Mouse (Mus musculus): ENCODE results near the gene Incenp. TPM values are rescaled to one million over a fixed set of nuclear protein-coding genes. Genes with fewer than 3 reads are reported as not detected.

The Incenp gene
- 277 and 301 TPM in 2 replicates for polyA plus RNA-seq (2011; ENCODE audit: insufficient read depth, insufficient read length, low replicate concordance, missing spikeins)

- H3K4me1 ChIP-seq (ENCODE audit: control insufficient read depth, insufficient read depth, low read length), result peaks cover 1% of the 10 kb centered on the region; the same call in 1 of the 2 replicates
These were observed at the start of gene Incenp for GRCm38 (mm10) chr19:9899072-9899779. Gene Incenp, minus strand, starts transcription at chr19:9899551.

GRCm38 (mm10) chr19:9946986-9947385 is 47.6 kb upstream of the Incenp start:
- TF ChIP-seq CTCF (IDR thresholded peaks at IDR 0.05; ENCODE audit: control insufficient read depth, insufficient read depth, low read length) (no peak), POLR2A (IDR thresholded peaks at IDR 0.05; ENCODE audit: borderline replicate concordance, control insufficient read depth, low read depth, low read length) (no peak)

More at GRCm38 (mm10) chr19:9899072-9899779, at the start of gene Incenp:
- Histone ChIP-seq H3K27ac (ENCODE audit: control insufficient read depth, insufficient read depth, low read depth, low read length, poor library complexity) (peak within 1 kb of the TSS; percentile 84), H3K4me3 (replicated peaks; ENCODE audit: control insufficient read depth, low read depth, low read length) (peak within 1 kb of the TSS; percentile 72)
- TF ChIP-seq POLR2A (IDR thresholded peaks at IDR 0.05; ENCODE audit: borderline replicate concordance, control insufficient read depth, low read depth, low read length) (peak; percentile 78), CTCF (IDR thresholded peaks at IDR 0.05; ENCODE audit: control insufficient read depth, insufficient read depth, low read length) (no peak)
- WGBS, result under 1% methylated on average over 58 of the region's 58 CpGs

GRCm38 (mm10) chr19:9945800-9946564 is 46.6 kb upstream of the Incenp start:
- H3K27ac ChIP-seq (ENCODE audit: control insufficient read depth, insufficient read depth, low read depth, low read length, poor library complexity), result no peak overlapping the region
- H3K4me3 ChIP-seq (replicated peaks; ENCODE audit: control insufficient read depth, low read depth, low read length), result no peak overlapping the region
- TF ChIP-seq POLR2A (IDR thresholded peaks at IDR 0.05; ENCODE audit: borderline replicate concordance, control insufficient read depth, low read depth, low read length) (no peak), CTCF (IDR thresholded peaks at IDR 0.05; ENCODE audit: control insufficient read depth, insufficient read depth, low read length) (no peak)
- peaks cover 6% of the 10 kb centered on the region for H3K4me1 ChIP-seq (ENCODE audit: control insufficient read depth, insufficient read depth, low read length)
- WGBS, result 80% methylated on average over 8 of the region's 8 CpGs

More at GRCm38 (mm10) chr19:9946986-9947385, 47.6 kb upstream of the Incenp start:
- H3K4me1 ChIP-seq (ENCODE audit: control insufficient read depth, insufficient read depth, low read length), result peaks cover 6% of the 10 kb centered on the region
- WGBS, result 88% methylated on average over 3 of the region's 3 CpGs
- no peak overlapping the region for H3K27ac ChIP-seq (ENCODE audit: control insufficient read depth, insufficient read depth, low read depth, low read length, poor library complexity)
- no peak overlapping the region for H3K4me3 ChIP-seq (replicated peaks; ENCODE audit: control insufficient read depth, low read depth, low read length)

- 43% methylated on average over 10 of the region's 10 CpGs for WGBS
- Histone ChIP-seq H3K27ac (ENCODE audit: control insufficient read depth, insufficient read depth, low read depth, low read length, poor library complexity) (peak overlapping the region; percentile 90), H3K4me3 (replicated peaks; ENCODE audit: control insufficient read depth, low read depth, low read length) (no peak overlapping the region), H3K4me1 (ENCODE audit: control insufficient read depth, insufficient read depth, low read length) (peaks cover 12% of the 10 kb centered on the region)
- TF ChIP-seq POLR2A (IDR thresholded peaks at IDR 0.05; ENCODE audit: borderline replicate concordance, control insufficient read depth, low read depth, low read length) (no peak), CTCF (IDR thresholded peaks at IDR 0.05; ENCODE audit: control insufficient read depth, insufficient read depth, low read length) (no peak)
These were observed 43.5 kb upstream of the Incenp start for GRCm38 (mm10) chr19:9942539-9943533.

GRCm38 (mm10) chr19:9941809-9942208 is 42.5 kb upstream of the Incenp start:
- TF ChIP-seq CTCF (IDR thresholded peaks at IDR 0.05; ENCODE audit: control insufficient read depth, insufficient read depth, low read length), result no peak
- TF ChIP-seq POLR2A (IDR thresholded peaks at IDR 0.05; ENCODE audit: borderline replicate concordance, control insufficient read depth, low read depth, low read length), result no peak
- no peak overlapping the region for H3K4me3 ChIP-seq (replicated peaks; ENCODE audit: control insufficient read depth, low read depth, low read length)
- H3K27ac ChIP-seq (ENCODE audit: control insufficient read depth, insufficient read depth, low read depth, low read length, poor library complexity), result no peak overlapping the region
- peaks cover 15% of the 10 kb centered on the region for H3K4me1 ChIP-seq (ENCODE audit: control insufficient read depth, insufficient read depth, low read length)
- 67% methylated on average over 1 of the region's 1 CpGs for WGBS

GRCm38 (mm10) chr19:9940903-9941302 is 41.6 kb upstream of the Incenp start:
- Histone ChIP-seq H3K4me3 (replicated peaks; ENCODE audit: control insufficient read depth, low read depth, low read length) (no peak overlapping the region), H3K27ac (ENCODE audit: control insufficient read depth, insufficient read depth, low read depth, low read length, poor library complexity) (no peak overlapping the region), H3K4me1 (ENCODE audit: control insufficient read depth, insufficient read depth, low read length) (peaks cover 16% of the 10 kb centered on the region)
- WGBS, result 81% methylated on average over 4 of the region's 4 CpGs
- TF ChIP-seq CTCF (IDR thresholded peaks at IDR 0.05; ENCODE audit: control insufficient read depth, insufficient read depth, low read length) (no peak), POLR2A (IDR thresholded peaks at IDR 0.05; ENCODE audit: borderline replicate concordance, control insufficient read depth, low read depth, low read length) (no peak)

GRCm38 (mm10) chr19:9939841-9940240 is 40.5 kb upstream of the Incenp start:
- Histone ChIP-seq H3K27ac (ENCODE audit: control insufficient read depth, insufficient read depth, low read depth, low read length, poor library complexity) (0 out of 2 replicates have a peak overlapping the region, but pooled peaks have one; percentile 2), H3K4me3 (replicated peaks; ENCODE audit: control insufficient read depth, low read depth, low read length) (no peak overlapping the region), H3K4me1 (ENCODE audit: control insufficient read depth, insufficient read depth, low read length) (peaks cover 16% of the 10 kb centered on the region)
- TF ChIP-seq POLR2A (IDR thresholded peaks at IDR 0.05; ENCODE audit: borderline replicate concordance, control insufficient read depth, low read depth, low read length) (no peak), CTCF (IDR thresholded peaks at IDR 0.05; ENCODE audit: control insufficient read depth, insufficient read depth, low read length) (no peak)
- WGBS, result 85% methylated on average over 7 of the region's 7 CpGs
